Mouse (Mus musculus) heart, embryonic 10.5 days (tissue): ENCODE measurements at regions not wholly inside any gene's neighbourhood (a gene's known extent, or its start where the extent isn't known, plus 50 kb on each side); places are given as distances from the start of the nearest gene placed in this dataset.
"Not testable (repeated sequence)": the region's sequence is repeated elsewhere in the genome, so short reads cannot be mapped to it uniquely, and the experiment has no call there.

ENCODE experiments used
- DNase-seq: peaks from one replicate; pipeline ENCODE4 v3.0.0-alpha.2; 2017; ENCODE audit warnings: low spot score
- H3K27ac ChIP-seq: fragments of 300-500 bp; sonication (generic); 2 replicates; pipeline ENCODE4 v1.5.1; 2016; ENCODE audit warnings: mild to moderate bottlenecking
- H3K27me3 ChIP-seq: fragments of 300-500 bp; sonication (generic); 2 replicates; pipeline ENCODE4 v1.6.1; 2016; ENCODE audit warnings: mild to moderate bottlenecking; ENCODE audit not compliant: poor library complexity, insufficient read depth, severe bottlenecking
- H3K36me3 ChIP-seq: fragments of 300-500 bp; sonication (generic); 2 replicates; pipeline ENCODE4 v1.6.1; 2016; ENCODE audit warnings: mild to moderate bottlenecking, moderate library complexity
- H3K4me1 ChIP-seq: fragments of 300-500 bp; sonication (generic); 2 replicates; pipeline ENCODE4 v1.6.1; 2016; ENCODE audit warnings: mild to moderate bottlenecking
- H3K4me3 ChIP-seq: fragments of 300-500 bp; sonication (generic); 2 replicates; pipeline ENCODE4 v1.5.1; 2016; ENCODE audit warnings: mild to moderate bottlenecking, moderate library complexity
- H3K9me3 ChIP-seq: fragments of 300-500 bp; sonication (generic); 2 replicates; pipeline ENCODE4 v1.6.1; 2016; ENCODE audit warnings: mild to moderate bottlenecking, moderate library complexity
- WGBS: fragments of 180-500 bp; shearing (Covaris S2); methylation state at CpG from one replicate; pipeline ENCODE4 v1.1.7; 2016; 5-methylcytosine and 5-hydroxymethylcytosine counted together

DNA sequence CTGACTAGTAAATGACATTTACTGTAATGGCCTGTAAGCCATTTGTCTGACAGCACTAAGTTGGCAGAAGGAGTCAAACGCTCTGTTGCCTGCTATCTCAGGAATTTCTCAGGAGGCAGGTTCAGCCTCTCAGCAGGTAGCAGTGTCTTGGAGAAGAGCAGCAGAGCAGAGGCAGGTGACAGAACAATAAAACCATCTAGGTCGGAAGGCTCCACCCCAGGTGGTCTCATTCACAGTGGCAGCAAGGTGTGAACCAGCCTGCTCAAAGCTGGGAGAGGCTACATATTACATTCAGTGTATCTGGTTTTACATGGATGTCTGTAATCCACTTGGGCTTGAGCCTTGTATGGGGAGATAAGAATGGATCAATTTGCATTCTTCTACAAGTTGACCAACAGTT lies 194.9 kb upstream of the Dpp6 start:
- no peak for DNase-seq
- H3K27me3 ChIP-seq = no peaks in the 10 kb centered on the region
- no peak overlapping the region for H3K4me3 ChIP-seq
- no peaks in the 10 kb centered on the region for H3K4me1 ChIP-seq
- no peaks in the 10 kb centered on the region for H3K9me3 ChIP-seq
- no peak overlapping the region for H3K27ac ChIP-seq
- 23% methylated on average over 2 of the region's 2 CpGs for WGBS
- no peaks in the 10 kb centered on the region for H3K36me3 ChIP-seq

DNA sequence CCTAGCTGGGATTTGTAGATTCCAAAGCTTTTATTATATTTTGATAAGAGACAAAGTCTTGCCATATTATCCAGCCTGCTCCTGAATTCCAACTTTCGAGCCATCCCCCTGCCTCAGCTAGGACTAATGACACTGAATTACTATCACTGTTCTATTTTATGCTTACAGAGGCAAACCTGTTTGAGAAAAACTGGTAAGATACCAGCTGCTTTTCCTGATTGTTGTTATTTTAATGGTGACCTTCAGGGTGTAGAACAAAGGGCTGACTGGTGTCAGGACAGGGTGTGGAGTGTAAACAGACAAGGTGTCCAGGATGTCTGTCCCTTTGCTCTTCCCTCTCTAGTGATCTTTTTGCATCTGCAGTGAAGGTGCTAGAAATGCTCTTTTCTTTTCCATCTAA lies 145.5 kb upstream of the Dpp6 start:
- Histone ChIP-seq H3K4me3 (no peak overlapping the region), H3K27me3 (no peaks in the 10 kb centered on the region), H3K36me3 (no peaks in the 10 kb centered on the region), H3K4me1 (no peaks in the 10 kb centered on the region), H3K27ac (no peak overlapping the region), H3K9me3 (no peaks in the 10 kb centered on the region)
- DNase-seq = no peak
- WGBS = 67% methylated on average over 1 of the region's 1 CpGs

DNA sequence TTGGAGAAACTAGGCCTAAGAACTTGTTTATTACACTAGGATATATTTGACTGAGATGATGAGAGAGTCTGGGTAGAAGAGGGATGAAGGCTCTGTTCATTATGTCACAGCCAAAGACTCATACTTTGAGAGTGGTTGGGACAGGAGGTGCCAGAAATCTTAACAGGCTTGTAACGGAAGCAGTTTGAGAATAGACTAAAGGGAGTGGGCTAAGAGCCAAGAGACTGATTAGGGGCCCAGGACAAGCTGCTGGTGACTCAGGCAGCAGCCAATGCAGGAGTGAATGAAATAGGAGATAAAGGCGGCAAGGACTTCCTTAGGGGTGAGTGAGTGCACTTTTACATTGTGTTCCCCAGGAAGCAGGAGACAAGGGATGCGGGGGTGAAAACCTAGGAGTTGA lies 127.2 kb upstream of the Dpp6 start:
- H3K36me3 ChIP-seq = no peaks in the 10 kb centered on the region
- H3K4me1 ChIP-seq = no peaks in the 10 kb centered on the region
- WGBS = 51% methylated on average over 3 of the region's 3 CpGs
- DNase-seq = no peak
- no peak overlapping the region for H3K27ac ChIP-seq
- H3K27me3 ChIP-seq = no peaks in the 10 kb centered on the region
- H3K4me3 ChIP-seq = no peak overlapping the region
- no peaks in the 10 kb centered on the region for H3K9me3 ChIP-seq

DNA sequence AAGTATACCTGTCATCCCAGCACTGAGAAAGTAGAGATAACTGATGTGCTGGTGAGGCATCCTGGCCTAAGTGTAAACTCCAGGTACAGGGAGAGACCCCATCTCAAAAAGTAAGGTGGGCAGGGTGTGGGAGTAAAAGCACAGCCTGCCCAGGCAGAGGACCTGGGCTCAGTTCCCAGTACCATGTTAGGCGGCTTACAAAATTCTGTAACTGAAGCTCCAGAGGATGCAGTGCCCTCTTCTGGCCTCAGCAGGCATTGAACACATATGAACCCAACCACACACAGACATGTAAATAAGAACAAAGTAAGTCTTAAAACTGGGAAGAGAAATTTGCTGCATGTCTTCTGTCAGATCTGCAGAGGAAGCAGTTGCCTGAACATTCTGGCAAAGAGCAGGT lies 125.9 kb upstream of the Dpp6 start:
- no peak for DNase-seq
- H3K27ac ChIP-seq = no peak overlapping the region
- no peaks in the 10 kb centered on the region for H3K27me3 ChIP-seq
- WGBS = 94% methylated on average over 1 of the region's 1 CpGs
- H3K9me3 ChIP-seq = no peaks in the 10 kb centered on the region
- H3K4me1 ChIP-seq = no peaks in the 10 kb centered on the region
- no peak overlapping the region for H3K4me3 ChIP-seq
- no peaks in the 10 kb centered on the region for H3K36me3 ChIP-seq

DNA sequence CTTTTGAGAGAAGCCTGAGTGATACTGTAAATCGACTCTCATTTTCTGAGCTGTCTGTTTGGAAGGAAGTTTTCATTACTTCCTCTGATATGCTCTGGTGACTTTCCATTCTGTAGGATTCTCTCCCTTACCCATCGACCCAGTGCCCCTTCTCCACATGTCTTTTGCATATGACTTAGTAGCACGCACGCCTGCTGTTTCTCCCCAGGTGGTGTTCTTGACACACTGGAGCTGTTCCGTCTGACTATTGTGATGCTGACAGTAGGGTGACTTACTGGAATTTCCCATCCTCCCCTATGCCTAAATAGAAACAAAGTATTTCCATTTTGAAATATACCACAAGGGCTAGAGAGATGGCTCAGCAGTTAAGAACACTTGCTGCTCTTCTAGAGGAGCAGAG lies 125.0 kb upstream of the Dpp6 start:
- WGBS = 43% methylated on average over 5 of the region's 5 CpGs
- H3K9me3 ChIP-seq = no peaks in the 10 kb centered on the region
- H3K27ac ChIP-seq = no peak overlapping the region
- no peaks in the 10 kb centered on the region for H3K4me1 ChIP-seq
- no peaks in the 10 kb centered on the region for H3K36me3 ChIP-seq
- no peak overlapping the region for H3K4me3 ChIP-seq
- no peak for DNase-seq
- H3K27me3 ChIP-seq = no peaks in the 10 kb centered on the region

DNA sequence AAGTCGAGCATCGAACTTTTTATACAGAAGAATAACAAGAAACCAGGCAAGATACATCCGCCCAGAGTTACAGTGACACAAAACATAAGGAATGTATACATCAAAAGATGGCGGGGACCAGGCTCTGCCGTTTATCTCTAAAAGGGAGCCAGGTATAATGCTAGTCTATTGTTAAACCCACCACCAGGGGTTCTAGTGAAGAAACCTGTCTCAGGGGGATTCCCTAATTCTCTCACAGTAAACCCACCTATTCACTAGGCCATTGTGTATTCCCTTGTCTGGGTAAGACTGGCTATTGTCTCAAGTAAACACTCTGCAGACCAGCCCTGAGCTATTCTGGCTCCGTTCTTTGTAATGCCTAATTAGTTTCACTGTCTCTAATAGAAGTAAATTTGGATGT lies 113.4 kb upstream of the Dpp6 start:
- DNase-seq, H3K4me3 ChIP-seq, H3K9me3 ChIP-seq, H3K27ac ChIP-seq, H3K27me3 ChIP-seq, H3K4me1 ChIP-seq, H3K36me3 ChIP-seq: not testable (repeated sequence)
- 76% methylated on average over 6 of the region's 6 CpGs for WGBS

DNA sequence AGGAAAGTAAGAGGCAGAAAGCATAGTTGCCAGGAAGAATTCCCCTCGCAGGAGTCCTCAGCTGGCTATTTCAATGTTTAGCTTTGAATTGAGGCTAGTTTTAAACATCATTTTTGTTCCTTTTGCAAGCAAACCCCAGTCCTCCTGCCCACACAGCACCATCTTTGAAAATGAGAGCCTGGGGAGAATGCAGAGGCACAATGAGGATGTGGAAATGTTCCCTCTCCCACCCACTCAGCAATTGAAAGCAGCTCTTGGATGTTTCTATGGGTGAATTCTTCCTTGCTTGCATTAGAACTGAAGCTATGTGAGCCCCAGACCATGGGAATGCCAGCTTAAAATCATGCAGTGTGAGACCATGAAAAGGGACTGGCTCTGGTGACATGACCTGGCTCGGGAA lies 109.3 kb upstream of the Dpp6 start:
- Histone ChIP-seq H3K9me3 (no peaks in the 10 kb centered on the region), H3K27me3 (no peaks in the 10 kb centered on the region), H3K4me1 (no peaks in the 10 kb centered on the region), H3K36me3 (no peaks in the 10 kb centered on the region), H3K4me3 (no peak overlapping the region), H3K27ac (no peak overlapping the region)
- WGBS = 75% methylated on average over 2 of the region's 2 CpGs
- no peak for DNase-seq

DNA sequence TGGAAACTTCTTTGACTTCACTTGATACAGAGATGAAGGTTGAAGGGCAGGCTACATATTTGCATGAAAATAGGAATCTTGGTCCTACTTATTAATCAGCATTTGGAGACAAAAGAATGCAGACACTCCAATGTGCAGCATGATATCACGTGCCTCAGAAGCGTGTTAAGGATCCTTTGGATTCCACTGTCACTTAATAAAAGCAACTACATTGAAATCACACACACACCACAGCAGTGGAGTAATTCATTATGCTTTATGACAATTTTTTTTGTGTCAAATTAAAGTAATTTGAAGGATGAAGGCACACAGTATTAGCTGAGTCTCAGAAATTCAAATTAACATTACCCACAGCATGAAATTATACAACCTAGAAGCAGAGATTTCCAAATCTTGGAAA lies 92.5 kb upstream of the Dpp6 start:
- Histone ChIP-seq H3K27ac (no peak overlapping the region), H3K36me3 (no peaks in the 10 kb centered on the region), H3K27me3 (no peaks in the 10 kb centered on the region), H3K4me1 (no peaks in the 10 kb centered on the region), H3K4me3 (no peak overlapping the region), H3K9me3 (no peaks in the 10 kb centered on the region; the same call in 1 of the 2 replicates)
- WGBS = 76% methylated on average over 2 of the region's 2 CpGs
- DNase-seq = no peak

DNA sequence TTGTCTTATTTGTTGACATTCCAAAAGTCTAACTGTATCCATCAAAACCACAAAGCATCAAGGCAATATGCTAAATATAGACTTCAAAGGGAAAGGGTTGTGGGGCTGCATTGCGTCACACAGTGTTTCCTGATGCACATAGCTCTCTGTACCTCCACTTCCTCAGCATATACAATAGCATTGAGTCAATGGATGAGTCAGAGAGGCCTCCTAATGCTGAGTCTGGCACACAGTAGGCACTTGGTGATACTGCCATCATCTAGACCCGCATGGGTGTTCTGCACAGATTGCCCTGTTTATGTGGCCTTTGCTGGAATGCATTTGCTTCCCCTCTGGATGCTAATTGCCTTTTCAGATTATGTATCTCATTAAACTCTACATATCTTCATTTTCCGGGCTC lies 91.0 kb upstream of the Dpp6 start:
- H3K9me3 ChIP-seq = no peaks in the 10 kb centered on the region; the same call in 1 of the 2 replicates
- H3K27me3 ChIP-seq = no peaks in the 10 kb centered on the region
- whole genome bisulfite sequencing = 75% methylated on average over 3 of the region's 3 CpGs
- DNase-seq = no peak
- no peak overlapping the region for H3K27ac ChIP-seq
- H3K36me3 ChIP-seq = no peaks in the 10 kb centered on the region
- no peaks in the 10 kb centered on the region for H3K4me1 ChIP-seq
- H3K4me3 ChIP-seq = no peak overlapping the region

DNA sequence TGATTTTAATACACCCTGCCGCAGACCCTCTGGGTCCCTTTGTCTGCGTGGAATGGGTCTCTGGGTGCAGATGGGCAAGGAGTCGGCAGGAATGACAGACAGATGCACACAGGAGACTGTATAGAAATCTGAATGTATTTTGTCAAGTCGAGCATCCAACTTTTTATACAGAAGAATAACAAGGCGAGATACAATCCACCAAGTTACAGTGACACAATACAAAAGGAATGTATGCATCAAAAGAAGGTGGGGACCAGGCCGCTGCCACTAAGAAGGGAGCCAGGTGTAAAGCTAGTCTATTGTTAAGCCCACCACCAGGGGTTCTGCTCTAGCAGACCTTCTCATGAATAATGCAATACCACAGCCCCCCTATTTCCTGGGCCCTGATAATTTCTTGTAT lies 65.8 kb upstream of the Dpp6 start:
- not testable (repeated sequence) for H3K27me3 ChIP-seq, H3K9me3 ChIP-seq, H3K36me3 ChIP-seq, H3K4me3 ChIP-seq, H3K4me1 ChIP-seq, DNase-seq, H3K27ac ChIP-seq
- WGBS = 84% methylated on average over 6 of the region's 6 CpGs

DNA sequence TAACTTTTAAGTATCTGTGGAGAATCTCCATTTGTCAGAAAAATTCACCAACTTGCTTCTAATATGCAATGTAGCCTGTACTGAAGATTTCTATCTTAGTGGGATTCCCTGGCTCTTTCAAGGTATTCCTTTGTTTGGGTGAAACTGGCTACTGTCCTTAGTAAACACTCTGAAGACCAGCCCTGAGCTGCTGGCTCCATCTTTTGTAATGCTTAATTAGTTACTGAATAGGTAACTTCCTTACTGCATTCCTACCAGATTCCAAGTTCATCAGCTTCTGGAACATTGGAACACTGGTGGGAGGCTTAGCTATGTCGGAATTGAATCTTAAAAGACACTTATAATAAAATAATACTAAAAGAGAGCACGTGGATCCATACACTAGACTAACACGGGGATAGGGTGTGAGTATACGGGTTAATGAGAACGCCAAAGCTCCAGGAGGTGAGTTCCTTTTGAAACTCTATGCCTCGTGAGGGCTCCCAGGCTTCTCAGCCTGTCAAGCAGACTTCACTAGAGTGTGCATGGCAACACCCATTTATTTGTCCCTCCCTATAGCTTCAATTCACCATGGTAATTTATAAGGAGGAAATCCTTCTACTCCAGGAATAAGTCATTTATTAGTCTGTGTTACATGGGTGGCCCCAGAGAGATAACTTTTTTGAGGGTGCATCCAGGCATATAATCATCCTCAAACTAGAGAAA lies 65.2 kb upstream of the Dpp6 start:
- not testable (repeated sequence) for H3K27me3 ChIP-seq, DNase-seq, H3K4me3 ChIP-seq, H3K9me3 ChIP-seq, H3K4me1 ChIP-seq, H3K36me3 ChIP-seq, H3K27ac ChIP-seq
- 81% methylated on average over 6 of the region's 6 CpGs for WGBS

DNA sequence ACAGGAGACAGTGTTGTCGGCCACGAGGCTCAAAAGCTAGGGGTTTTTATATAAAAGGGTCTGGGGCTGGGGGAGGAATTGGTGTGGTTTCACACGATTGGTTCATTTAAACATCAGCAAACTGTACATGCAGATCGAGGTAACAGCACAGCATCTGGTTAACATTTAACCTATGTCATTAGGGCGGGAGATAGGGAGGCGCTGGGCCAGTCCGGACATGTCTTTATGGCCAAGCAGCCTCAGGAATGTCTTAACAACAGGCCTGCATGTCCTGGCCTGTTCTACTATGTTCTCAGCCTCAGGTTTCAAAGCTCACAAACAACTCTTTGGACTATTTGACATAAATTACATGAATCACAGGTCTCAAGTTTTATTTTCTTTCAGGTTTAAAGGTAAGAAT lies 62.9 kb upstream of the Dpp6 start:
- H3K4me1 ChIP-seq = not testable (repeated sequence)

More for the DNA sequence above, 62.9 kb upstream of the Dpp6 start:
- 76% methylated on average over 7 of the region's 7 CpGs for WGBS
- not testable (repeated sequence) for H3K9me3 ChIP-seq, H3K4me3 ChIP-seq, H3K36me3 ChIP-seq, DNase-seq, H3K27me3 ChIP-seq, H3K27ac ChIP-seq
